Mouse (Mus musculus) spleen, adult 2 months (tissue): Measurements from ENCODE around the gene Krtap5-1. TPM values are rescaled to one million over a fixed set of nuclear protein-coding genes. Genes with fewer than 3 reads are reported as not detected.
A peak's percentile ranks its signal among the peaks of the same experiment; 100 is the strongest.
"Not testable (repeated sequence)": the region's sequence is repeated elsewhere in the genome, so short reads cannot be mapped to it uniquely, and the experiment has no call there.

ENCODE experiments used
- DNase-seq, 2 experiments: peaks; one replicate each; pipeline versions ENCODE4 v3.0.0 to v3.0.0-alpha.2; 2012 to 2021; ENCODE audit warnings: low spot score in 2 of 2, low read depth in 1 of 2
- H3K27ac ChIP-seq: fragments of 200-500 bp; 2 replicates; pipeline ENCODE4 v1.5.1; 2012; ENCODE audit warnings: low read length, inconsistent platforms; ENCODE audit not compliant: insufficient read depth
- H3K27me3 ChIP-seq: fragments of 200-500 bp; 2 replicates; pipeline ENCODE4 v1.6.1; 2012; ENCODE audit warnings: mild to moderate bottlenecking, moderate library complexity, low read length, inconsistent platforms; ENCODE audit not compliant: control insufficient read depth, insufficient read depth
- H3K36me3 ChIP-seq: fragments of 200-500 bp; 2 replicates; pipeline ENCODE4 v1.6.1; 2012; ENCODE audit warnings: mild to moderate bottlenecking, low read length, inconsistent platforms; ENCODE audit not compliant: control insufficient read depth, insufficient read depth
- H3K4me1 ChIP-seq: fragments of 200-500 bp; 2 replicates; pipeline ENCODE4 v1.6.1; 2011; ENCODE audit warnings: inconsistent platforms; ENCODE audit not compliant: control insufficient read depth, insufficient read depth, insufficient read length
- H3K4me3 ChIP-seq: fragments of 200-500 bp; 2 replicates; pipeline ENCODE4 v1.5.1; 2011; ENCODE audit warnings: mild to moderate bottlenecking, inconsistent platforms; ENCODE audit not compliant: insufficient read depth, insufficient read length; ENCODE audit errors: extremely low read depth
- CTCF ChIP-seq: fragments of 200-500 bp; IDR thresholded peaks from 2 replicates; pipeline ENCODE4 v1.5.1; 2011; ENCODE audit warnings: mild to moderate bottlenecking, inconsistent platforms; ENCODE audit not compliant: insufficient read depth, insufficient read length, insufficient replicate concordance; ENCODE audit errors: extremely low read depth
- POLR2A ChIP-seq: fragments of 200-500 bp; IDR thresholded peaks from 2 replicates; pipeline ENCODE4 v1.6.1; 2011; ENCODE audit warnings: low read depth, low read length, inconsistent platforms
- WGBS: fragments of 180-500 bp; shearing (Covaris S2); methylation state at CpG from one replicate; pipeline ENCODE4 v1.1.7; 2018; 5-methylcytosine and 5-hydroxymethylcytosine counted together
- polyA plus RNA-seq: library from polyadenylated mRNA; depleted of rRNA; stranded (reverse); fragments of >200 nt; gene quantifications from 2 replicates; pipeline ENCODE4 v1.2.3, GENCODE M21; 2012; rRNA removed

Gene Krtap5-1
- polyA plus RNA-seq = not detected in 2 replicates

GRCm38 (mm10) chr7:142297018-142297417, at the start of gene Krtap5-1:
Gene Krtap5-1 (minus strand): TSS chr7:142297118.
- H3K4me3 ChIP-seq, H3K4me1 ChIP-seq: not testable (repeated sequence)

GRCm38 (mm10) chr7:142342247-142342640, 45.3 kb upstream of the Krtap5-1 start:
- 36% methylated on average over 3 of the region's 3 CpGs for WGBS
- TF ChIP-seq POLR2A (no peak), CTCF (no peak)
- Histone ChIP-seq H3K27ac (0 out of 2 replicates have a peak overlapping the region, but pooled peaks have one; percentile 13), H3K27me3 (no peaks in the 10 kb centered on the region), H3K4me3 (no peak overlapping the region), H3K4me1 (peaks cover 10% of the 10 kb centered on the region; the same call in 1 of the 2 replicates), H3K36me3 (no peaks in the 10 kb centered on the region)
- no peak for DNase-seq

More at GRCm38 (mm10) chr7:142297018-142297417, at the start of gene Krtap5-1:
- H3K27ac ChIP-seq, DNase-seq, H3K27me3 ChIP-seq, H3K36me3 ChIP-seq: not testable (repeated sequence)

- peaks cover 10% of the 10 kb centered on the region; the same call in 1 of the 2 replicates for H3K4me1 ChIP-seq
- 0 out of 2 replicates have a peak overlapping the region, but pooled peaks have one; percentile 13 for H3K27ac ChIP-seq
- WGBS = 74% methylated on average over 10 of the region's 10 CpGs
- no peaks in the 10 kb centered on the region for H3K27me3 ChIP-seq
- H3K4me3 ChIP-seq = no peak overlapping the region
- TF ChIP-seq POLR2A (no peak), CTCF (no peak)
- H3K36me3 ChIP-seq = no peaks in the 10 kb centered on the region
- no peak for DNase-seq
Measured at GRCm38 (mm10) chr7:142341564-142342246, 44.8 kb upstream of the Krtap5-1 start.

GRCm38 (mm10) chr7:142340269-142340970, 43.5 kb upstream of the Krtap5-1 start:
- 22% methylated on average over 10 of the region's 10 CpGs for WGBS
- DNase-seq = peak; percentile 58 to 61
- peak overlapping the region; percentile 64 for H3K27ac ChIP-seq
- H3K27me3 ChIP-seq = no peaks in the 10 kb centered on the region
- H3K4me3 ChIP-seq = no peak overlapping the region
- TF ChIP-seq POLR2A (no peak), CTCF (peak; percentile 46; the same call in 1 of the 2 replicates)
- H3K36me3 ChIP-seq = no peaks in the 10 kb centered on the region
- peaks cover 10% of the 10 kb centered on the region; the same call in 1 of the 2 replicates for H3K4me1 ChIP-seq

DNA sequence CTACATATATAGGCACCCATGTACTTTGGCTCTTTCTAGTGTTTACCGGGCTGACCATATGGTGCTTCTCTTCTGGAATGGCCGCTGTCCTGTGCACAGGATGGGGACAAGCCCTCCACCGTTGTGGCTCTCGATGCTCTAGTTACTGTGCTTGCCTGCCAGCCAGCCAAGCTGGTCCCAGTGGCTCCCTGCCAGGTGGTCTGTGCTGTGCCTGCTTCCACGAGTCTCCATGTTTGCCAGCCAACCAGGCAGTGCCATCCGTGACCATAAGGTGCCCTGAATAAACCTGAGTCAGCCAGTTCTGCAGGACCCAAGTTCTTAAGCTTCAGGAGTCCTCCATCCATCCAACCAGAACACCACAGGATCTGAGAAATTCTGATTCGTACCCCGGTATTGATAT, 38.2 kb upstream of the Krtap5-1 start:
- no peak for TF ChIP-seq POLR2A
- TF ChIP-seq CTCF = no peak
- DNase-seq = no peak

GRCm38 (mm10) chr7:142334246-142334645, 37.3 kb upstream of the Krtap5-1 start:
- TF ChIP-seq CTCF = peak; percentile 96
- TF ChIP-seq POLR2A = no peak
- DNase-seq = peak; percentile 54 to 80
- 6% methylated on average over 3 of the region's 3 CpGs for WGBS

More for the DNA sequence above, 38.2 kb upstream of the Krtap5-1 start:
- 91% methylated on average over 8 of the region's 8 CpGs for WGBS
- H3K36me3 ChIP-seq = no peaks in the 10 kb centered on the region
- H3K4me3 ChIP-seq = no peak overlapping the region
- no peaks in the 10 kb centered on the region for H3K4me1 ChIP-seq
- no peaks in the 10 kb centered on the region for H3K27me3 ChIP-seq
- no peak overlapping the region for H3K27ac ChIP-seq

GRCm38 (mm10) chr7:142332741-142333140, 35.8 kb upstream of the Krtap5-1 start:
- not testable (repeated sequence) for DNase-seq, H3K27ac ChIP-seq, H3K27me3 ChIP-seq, H3K4me3 ChIP-seq, H3K4me1 ChIP-seq, H3K36me3 ChIP-seq
- WGBS = 86% methylated on average over 6 of the region's 9 CpGs

More at GRCm38 (mm10) chr7:142334246-142334645, 37.3 kb upstream of the Krtap5-1 start:
- Histone ChIP-seq H3K4me3 (no peak overlapping the region), H3K27me3 (no peaks in the 10 kb centered on the region), H3K27ac (no peak overlapping the region), H3K4me1 (no peaks in the 10 kb centered on the region), H3K36me3 (no peaks in the 10 kb centered on the region)
